Mouse (Mus musculus) kidney, embryonic 14.5 days (tissue): ENCODE measurements around the gene Bcr. TPM values are rescaled to one million over a fixed set of nuclear protein-coding genes. Genes with fewer than 3 reads are reported as not detected.

Source experiments
- ATAC-seq: fragments of 200-750 bp; cut with Nextera tagmentation; 2 replicates; pipeline ENCODE4 v1.8.0; 2017; ENCODE audit warnings: moderate number of reproducible peaks, mild to moderate bottlenecking, moderate TSS enrichment, moderate library complexity; ENCODE audit not compliant: low FRiP score, low TSS enrichment
- H3K27ac ChIP-seq: fragments of 300-500 bp; sonication (generic); 2 replicates; pipeline ENCODE4 v1.5.1; 2014; ENCODE audit warnings: low read depth, mild to moderate bottlenecking, low read length, moderate library complexity, mixed read lengths
- H3K27me3 ChIP-seq: fragments of 300-500 bp; sonication (generic); 2 replicates; pipeline ENCODE4 v1.6.1; 2014; ENCODE audit warnings: mild to moderate bottlenecking, low read length; ENCODE audit not compliant: control insufficient read depth, insufficient read depth
- H3K36me3 ChIP-seq: fragments of 300-500 bp; sonication (generic); 2 replicates; pipeline ENCODE4 v1.6.1; 2014; ENCODE audit warnings: low read length, mixed read lengths; ENCODE audit not compliant: control insufficient read depth, insufficient read depth
- H3K4me1 ChIP-seq: fragments of 300-500 bp; sonication (generic); 2 replicates; pipeline ENCODE4 v1.6.1; 2014; ENCODE audit warnings: low read length, mixed read lengths; ENCODE audit not compliant: control insufficient read depth, insufficient read depth
- H3K4me2 ChIP-seq: fragments of 300-500 bp; sonication (generic); replicated peaks from 2 replicates; pipeline ENCODE4 v1.6.1; 2014; ENCODE audit warnings: low read depth, mild to moderate bottlenecking, low read length
- H3K4me3 ChIP-seq: fragments of 300-500 bp; sonication (generic); 2 replicates; pipeline ENCODE4 v1.5.1; 2014; ENCODE audit warnings: mild to moderate bottlenecking, low read length
- H3K9ac ChIP-seq: fragments of 300-500 bp; sonication (generic); 2 replicates; pipeline ENCODE4 v1.6.1; 2014; ENCODE audit warnings: low read depth, mild to moderate bottlenecking, low read length, moderate library complexity
- H3K9me3 ChIP-seq: fragments of 300-500 bp; sonication (generic); 2 replicates; pipeline ENCODE4 v1.6.1; 2016; ENCODE audit warnings: low read length; ENCODE audit not compliant: control insufficient read depth
- WGBS: fragments of 180-500 bp; shearing (Covaris S2); extraction: QIAGEN DNeasy Blood & Tissue Kit; methylation state at CpG from one replicate; pipeline ENCODE4 v1.1.7; 2014; 5-methylcytosine and 5-hydroxymethylcytosine counted together
- polyA plus RNA-seq: library from polyadenylated mRNA; unstranded; fragments of >200 nt; fragmentation: Nextera tagmentation; extraction: Ambion mirVana; gene quantifications from 2 replicates; pipeline ENCODE4 v1.2.1, GENCODE M21; 2014

Gene Bcr
- polyA plus RNA-seq, 1 experiment from 2014 or later = 10.0 TPM

DNA sequence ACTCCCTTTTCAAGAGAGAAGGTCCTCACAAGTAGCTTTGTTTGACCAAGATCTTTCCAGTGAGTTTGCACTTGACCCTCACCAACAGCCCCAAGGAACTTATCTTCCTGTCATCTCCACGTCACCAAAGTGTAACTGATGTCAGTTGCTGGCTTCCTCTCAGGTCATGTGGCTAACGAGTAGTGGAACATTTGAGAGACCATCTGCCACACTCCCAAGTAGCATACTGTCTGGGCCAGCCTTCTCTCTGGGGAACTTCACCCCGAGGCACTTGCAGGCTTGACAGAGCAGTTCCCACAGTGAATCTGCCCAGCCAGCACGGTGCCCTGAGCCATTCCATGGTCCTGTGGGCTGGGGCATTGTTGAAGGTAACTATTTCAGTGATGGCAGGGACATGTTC, 65.2 kb downstream of the Bcr start:
- Histone ChIP-seq H3K9me3 (no peaks in the 10 kb centered on the region), H3K27me3 (no peaks in the 10 kb centered on the region), H3K27ac (no peak overlapping the region), H3K4me1 (0 out of 2 replicates have a peak, but pooled peaks cover 3% of the 10 kb centered on the region), H3K4me2 (no peak overlapping the region), H3K36me3 (peaks cover 19% of the 10 kb centered on the region), H3K9ac (no peak overlapping the region), H3K4me3 (no peak overlapping the region)
- 81% methylated on average over 4 of the region's 4 CpGs for WGBS
- ATAC-seq = no peak

DNA sequence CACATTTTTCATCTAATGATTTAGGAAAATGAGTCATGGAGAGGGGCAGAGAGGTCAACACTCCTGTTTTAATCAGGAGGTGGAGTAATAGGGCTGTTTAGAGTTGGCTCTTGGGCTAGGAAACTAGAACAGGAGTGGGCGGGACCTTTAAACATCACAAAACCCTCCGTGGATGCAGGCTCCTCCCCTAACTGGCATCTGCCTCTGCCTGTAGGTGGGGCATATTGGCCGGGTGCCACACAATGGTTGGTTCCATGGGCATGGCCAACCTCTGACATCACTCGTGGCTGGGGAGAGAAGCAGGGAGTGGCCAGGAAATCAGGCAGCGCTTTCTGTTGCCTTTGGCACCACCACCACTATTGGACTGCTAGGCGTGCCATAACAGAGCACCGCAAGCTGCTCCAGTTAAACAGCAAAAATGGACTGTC, 68.9 kb downstream of the Bcr start:
- no peak overlapping the region for H3K4me3 ChIP-seq
- no peaks in the 10 kb centered on the region for H3K9me3 ChIP-seq
- H3K9ac ChIP-seq = no peak overlapping the region
- H3K4me2 ChIP-seq = no peak overlapping the region
- H3K27me3 ChIP-seq = no peaks in the 10 kb centered on the region
- H3K4me1 ChIP-seq = no peaks in the 10 kb centered on the region
- WGBS = 86% methylated on average over 7 of the region's 7 CpGs
- ATAC-seq = no peak
- no peak overlapping the region for H3K27ac ChIP-seq
- peaks cover 38% of the 10 kb centered on the region for H3K36me3 ChIP-seq

DNA sequence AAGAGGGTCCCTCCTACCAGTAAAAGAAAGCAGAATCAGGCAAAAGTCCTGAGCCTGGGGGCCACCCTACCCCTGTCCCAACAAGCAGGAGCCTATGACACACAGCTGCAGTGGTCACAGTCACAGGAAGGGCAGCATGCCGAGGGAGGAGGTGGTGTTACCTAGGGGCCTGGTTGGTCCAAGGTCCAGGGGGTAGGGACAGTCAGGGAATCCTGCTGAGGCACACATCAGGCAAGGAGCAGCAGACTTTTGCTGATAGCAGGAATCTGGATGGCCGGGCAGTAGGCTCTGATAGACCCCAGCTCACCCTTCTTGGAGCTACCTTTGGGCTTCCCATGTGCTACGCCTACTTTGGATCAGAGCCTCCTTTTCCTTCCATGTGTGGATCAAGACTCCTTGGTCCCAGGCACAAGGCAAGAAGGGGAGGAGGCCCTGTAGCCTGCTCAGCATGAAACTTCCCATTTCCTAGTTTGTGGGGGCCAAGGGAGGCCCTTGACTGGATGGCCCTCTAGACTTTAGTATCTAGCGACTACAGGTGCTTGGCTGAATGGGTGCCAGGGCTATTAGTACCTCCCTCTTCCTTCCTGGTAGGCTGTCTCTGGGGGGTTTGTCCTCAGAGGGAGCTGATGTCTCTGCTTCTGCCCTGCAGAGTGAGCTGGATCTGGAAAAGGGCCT, 70.1 kb downstream of the Bcr start:
- H3K4me1 ChIP-seq = no peaks in the 10 kb centered on the region
- H3K36me3 ChIP-seq = peaks cover 38% of the 10 kb centered on the region
- no peak overlapping the region for H3K4me2 ChIP-seq
- no peak overlapping the region for H3K4me3 ChIP-seq
- WGBS = 87% methylated on average over 4 of the region's 4 CpGs
- no peak for ATAC-seq
- no peak overlapping the region for H3K9ac ChIP-seq
- no peaks in the 10 kb centered on the region for H3K9me3 ChIP-seq
- H3K27ac ChIP-seq = no peak overlapping the region
- no peaks in the 10 kb centered on the region for H3K27me3 ChIP-seq

DNA sequence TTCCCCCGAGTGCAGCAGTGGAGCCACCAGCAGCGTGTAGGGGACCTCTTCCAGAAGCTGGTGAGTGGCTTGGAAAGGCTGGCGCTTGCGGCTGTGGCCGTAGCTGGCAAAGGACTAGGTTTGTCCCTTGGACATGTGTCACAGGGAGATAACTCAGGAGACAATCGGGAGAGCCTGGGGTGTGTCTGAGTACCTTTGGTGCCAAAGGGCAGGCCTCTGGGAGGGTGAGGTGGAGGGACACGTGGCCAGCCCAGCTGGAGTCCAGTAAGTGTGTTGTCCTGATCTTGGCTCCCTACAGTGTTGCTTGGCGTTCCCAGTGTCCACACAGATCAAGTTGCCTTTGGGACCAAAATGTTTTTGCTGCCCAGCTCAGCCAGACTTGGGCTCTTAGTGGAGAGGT, 71.2 kb downstream of the Bcr start:
- H3K4me1 ChIP-seq = no peaks in the 10 kb centered on the region
- H3K4me3 ChIP-seq = no peak overlapping the region
- no peak overlapping the region for H3K9ac ChIP-seq
- no peak for ATAC-seq
- no peaks in the 10 kb centered on the region for H3K9me3 ChIP-seq
- H3K36me3 ChIP-seq = peaks cover 37% of the 10 kb centered on the region; the same call in 1 of the 2 replicates
- no peak overlapping the region for H3K27ac ChIP-seq
- 72% methylated on average over 8 of the region's 8 CpGs for WGBS
- no peaks in the 10 kb centered on the region for H3K27me3 ChIP-seq
- no peak overlapping the region for H3K4me2 ChIP-seq

DNA sequence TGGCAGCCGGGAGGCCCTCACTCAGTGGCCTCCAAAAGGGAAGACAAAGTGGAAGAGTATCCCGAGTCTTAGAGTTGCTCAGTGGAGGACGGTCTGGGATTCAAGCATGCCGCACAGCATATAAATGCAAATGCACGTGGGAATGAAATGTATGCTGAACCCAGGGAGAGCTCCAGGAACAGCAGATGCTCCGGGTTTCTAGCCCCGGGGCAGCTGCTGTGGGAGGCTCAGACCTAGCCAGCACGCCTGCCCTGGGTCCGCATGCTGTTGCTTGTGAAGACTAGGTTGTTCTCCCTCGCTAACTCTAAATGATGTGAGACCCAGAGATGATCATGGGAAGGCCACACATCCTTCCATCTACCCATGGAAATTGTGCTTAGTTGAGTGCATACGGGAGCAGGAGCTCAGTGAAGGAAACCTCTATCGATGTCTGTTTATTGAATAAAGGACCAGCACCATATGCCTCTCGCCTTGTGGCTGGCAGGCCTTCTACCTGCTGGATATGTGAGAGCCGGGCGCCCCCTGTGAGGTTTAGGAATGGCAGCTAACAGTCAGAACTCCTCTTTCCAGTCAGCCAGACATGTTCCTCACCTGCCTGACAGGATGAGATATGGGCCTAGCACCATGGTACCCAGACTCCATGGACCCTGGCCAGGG, 74.6 kb downstream of the Bcr start:
- H3K27me3 ChIP-seq = no peaks in the 10 kb centered on the region
- no peak overlapping the region for H3K4me2 ChIP-seq
- no peaks in the 10 kb centered on the region for H3K4me1 ChIP-seq
- no peak overlapping the region for H3K9ac ChIP-seq
- H3K4me3 ChIP-seq = no peak overlapping the region
- 92% methylated on average over 15 of the region's 15 CpGs for WGBS
- no peak overlapping the region for H3K27ac ChIP-seq
- peaks cover 56% of the 10 kb centered on the region for H3K36me3 ChIP-seq
- no peaks in the 10 kb centered on the region for H3K9me3 ChIP-seq
- ATAC-seq = no peak

DNA sequence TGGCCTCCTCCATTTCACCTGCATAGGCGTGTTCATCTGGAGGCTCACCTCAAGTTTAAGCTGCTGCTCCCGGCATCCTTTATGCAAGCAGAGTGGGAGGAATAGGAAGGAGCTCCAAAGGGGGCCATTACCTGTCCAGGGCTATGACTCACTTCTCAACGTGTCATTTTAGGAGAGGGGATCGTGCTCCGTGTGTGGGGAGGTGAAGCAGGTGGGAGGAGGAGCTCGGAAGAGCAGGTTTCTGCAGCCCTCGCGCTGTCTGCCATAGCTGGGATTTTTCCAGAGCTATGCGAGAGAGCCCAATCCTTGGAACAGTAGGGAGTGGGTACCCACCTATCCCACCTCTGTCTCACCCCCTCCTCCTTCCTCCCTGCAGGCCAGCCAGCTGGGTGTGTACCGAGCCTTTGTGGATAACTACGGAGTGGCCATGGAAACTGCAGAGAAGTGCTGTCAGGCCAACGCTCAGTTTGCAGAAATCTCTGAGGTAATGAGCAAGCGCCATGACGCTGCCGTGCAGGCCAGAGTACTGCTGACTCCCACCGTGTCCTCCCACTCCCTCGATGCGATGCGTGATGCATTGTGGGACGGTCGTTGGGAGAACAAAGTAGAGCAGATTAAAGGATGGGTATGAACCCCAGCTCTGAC, 75.2 kb downstream of the Bcr start:
- no peaks in the 10 kb centered on the region for H3K9me3 ChIP-seq
- no peak for ATAC-seq
- peaks cover 61% of the 10 kb centered on the region for H3K36me3 ChIP-seq
- H3K4me1 ChIP-seq = no peaks in the 10 kb centered on the region
- H3K4me2 ChIP-seq = no peak overlapping the region
- WGBS = 94% methylated on average over 21 of the region's 21 CpGs
- no peak overlapping the region for H3K27ac ChIP-seq
- H3K9ac ChIP-seq = no peak overlapping the region
- no peaks in the 10 kb centered on the region for H3K27me3 ChIP-seq
- no peak overlapping the region for H3K4me3 ChIP-seq

DNA sequence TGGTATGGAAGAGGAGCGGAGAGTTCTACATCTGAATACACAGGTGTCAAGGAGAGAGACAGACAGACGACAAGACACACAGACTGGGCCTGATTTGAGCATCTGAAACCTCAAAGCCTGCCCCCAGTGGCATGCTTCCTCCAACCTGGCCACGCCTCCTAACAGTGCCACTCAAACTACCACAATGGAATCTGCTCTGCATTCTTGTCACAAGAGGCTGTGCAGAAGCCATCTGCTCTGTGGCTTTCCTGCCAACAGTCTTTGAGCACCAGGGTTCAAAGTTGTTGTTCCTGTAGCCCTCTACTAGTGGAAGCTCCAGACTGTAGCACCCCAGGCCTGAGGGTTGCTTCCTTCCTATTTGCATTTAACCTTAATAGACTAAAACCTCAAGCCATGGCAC, 76.8 kb downstream of the Bcr start:
- no peak overlapping the region for H3K27ac ChIP-seq
- ATAC-seq = no peak
- peaks cover 59% of the 10 kb centered on the region for H3K36me3 ChIP-seq
- WGBS = 75% methylated on average over 3 of the region's 3 CpGs
- H3K9ac ChIP-seq = no peak overlapping the region
- H3K4me1 ChIP-seq = no peaks in the 10 kb centered on the region
- H3K9me3 ChIP-seq = no peaks in the 10 kb centered on the region
- no peaks in the 10 kb centered on the region for H3K27me3 ChIP-seq
- no peak overlapping the region for H3K4me3 ChIP-seq
- no peak overlapping the region for H3K4me2 ChIP-seq

DNA sequence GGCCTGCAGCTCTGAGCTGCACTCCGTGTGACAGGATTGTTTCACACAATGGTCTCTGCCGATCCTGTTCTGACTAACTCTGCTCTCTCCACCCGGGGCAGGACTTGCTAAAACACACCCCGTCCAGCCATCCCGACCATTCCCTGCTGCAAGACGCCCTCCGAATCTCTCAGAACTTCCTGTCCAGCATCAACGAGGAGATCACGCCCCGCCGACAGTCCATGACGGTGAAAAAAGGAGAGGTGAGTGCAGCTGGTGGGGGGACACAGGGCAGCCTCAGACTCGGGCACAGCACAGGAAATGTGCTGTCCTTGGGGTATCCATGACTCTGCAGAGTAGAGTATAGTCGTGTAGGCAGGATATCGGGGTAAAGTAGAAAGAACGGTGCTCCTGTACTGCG, 84.8 kb downstream of the Bcr start:
- Histone ChIP-seq H3K4me2 (no peak overlapping the region), H3K9me3 (no peaks in the 10 kb centered on the region), H3K27ac (no peak overlapping the region), H3K36me3 (peaks cover 42% of the 10 kb centered on the region), H3K9ac (no peak overlapping the region), H3K27me3 (no peaks in the 10 kb centered on the region), H3K4me1 (no peaks in the 10 kb centered on the region), H3K4me3 (no peak overlapping the region)
- ATAC-seq = no peak
- 78% methylated on average over 17 of the region's 17 CpGs for WGBS

DNA sequence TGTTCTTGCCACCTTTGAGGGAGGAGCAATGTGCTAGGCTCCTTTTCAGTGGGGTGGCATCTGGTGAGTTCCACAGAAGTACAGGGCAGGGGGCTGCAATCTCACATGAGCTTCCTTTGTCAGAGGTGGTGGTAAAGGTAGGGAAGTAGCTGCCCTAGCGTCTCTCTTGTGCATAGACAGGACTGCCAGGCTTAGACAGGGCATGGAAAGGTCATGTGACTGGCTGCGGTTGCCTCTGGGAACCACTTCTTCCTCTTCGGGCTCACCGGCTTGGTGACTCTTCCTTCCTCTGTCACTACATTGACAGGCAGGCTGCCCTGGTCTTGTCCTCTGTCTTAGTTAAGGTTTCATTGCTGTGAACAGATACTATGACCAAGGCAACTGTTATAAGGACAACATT, 85.6 kb downstream of the Bcr start:
- Histone ChIP-seq H3K27ac (no peak overlapping the region), H3K4me1 (no peaks in the 10 kb centered on the region), H3K4me3 (no peak overlapping the region), H3K27me3 (no peaks in the 10 kb centered on the region), H3K9me3 (no peaks in the 10 kb centered on the region), H3K4me2 (no peak overlapping the region), H3K36me3 (peaks cover 41% of the 10 kb centered on the region), H3K9ac (no peak overlapping the region)
- 90% methylated on average over 4 of the region's 4 CpGs for WGBS
- no peak for ATAC-seq
